Mouse (Mus musculus): ENCODE results near the gene Tmem265.

- TF ChIP-seq POLR2A (IDR thresholded peaks at IDR 0.05; ENCODE audit: borderline replicate concordance, extremely low read depth, insufficient read depth, insufficient read length, poor library complexity, severe bottlenecking) (no peak), CTCF (IDR thresholded peaks at IDR 0.05; ENCODE audit: borderline replicate concordance, extremely low read depth, insufficient read depth, insufficient read length) (no peak)
Observed at GRCm38 (mm10) chr7:127592575-127592974, 31.4 kb downstream of the Tmem265 start.
